Mouse (Mus musculus) lung, embryonic 14.5 days (tissue): Measurements from ENCODE around the gene Spen. TPM values are rescaled to one million over a fixed set of nuclear protein-coding genes. Genes with fewer than 3 reads are reported as not detected.

Source experiments
- ATAC-seq: fragments of 200-750 bp; cut with Nextera tagmentation; 2 replicates; pipeline ENCODE4 v1.8.0; 2017; ENCODE audit warnings: mild to moderate bottlenecking, moderate TSS enrichment, moderate library complexity; ENCODE audit not compliant: insufficient read depth
- DNase-seq: peaks from one replicate; pipeline ENCODE4 v3.0.0-alpha.2; 2015
- H3K27ac ChIP-seq: fragments of 300-500 bp; sonication (generic); 2 replicates; pipeline ENCODE4 v1.5.1; 2014; ENCODE audit warnings: low read depth, mild to moderate bottlenecking, moderate library complexity
- H3K27me3 ChIP-seq: fragments of 300-500 bp; sonication (generic); 2 replicates; pipeline ENCODE4 v1.6.1; 2014; ENCODE audit warnings: low read length, control low read depth; ENCODE audit not compliant: insufficient read depth
- H3K36me3 ChIP-seq: fragments of 300-500 bp; sonication (generic); 2 replicates; pipeline ENCODE4 v1.6.1; 2014; ENCODE audit warnings: control low read depth; ENCODE audit not compliant: insufficient read depth
- H3K4me1 ChIP-seq: fragments of 300-500 bp; sonication (generic); 2 replicates; pipeline ENCODE4 v1.6.1; 2014; ENCODE audit warnings: antibody characterized with exemption, control low read depth; ENCODE audit not compliant: insufficient read depth
- H3K4me2 ChIP-seq: fragments of 300-500 bp; sonication (generic); 2 replicates; pipeline ENCODE4 v1.6.1; 2014; ENCODE audit warnings: mild to moderate bottlenecking
- H3K4me3 ChIP-seq: fragments of 300-500 bp; sonication (generic); 2 replicates; pipeline ENCODE4 v1.5.1; 2014; ENCODE audit warnings: low read depth, low read length
- H3K9ac ChIP-seq: fragments of 300-500 bp; sonication (generic); 2 replicates; pipeline ENCODE4 v1.6.1; 2014
- H3K9me3 ChIP-seq: fragments of 300-500 bp; sonication (generic); 2 replicates; pipeline ENCODE4 v1.6.1; 2016; ENCODE audit warnings: low read depth, low read length, control low read depth
- CTCF ChIP-seq: IDR thresholded peaks from 2 replicates; pipeline ENCODE4 v1.5.1; 2016; ENCODE audit warnings: antibody characterized with exemption, low read depth
- WGBS: fragments of 180-500 bp; shearing (Covaris S2); extraction: QIAGEN DNeasy Blood & Tissue Kit; methylation state at CpG from one replicate; pipeline ENCODE4 v1.1.7; 2014; 5-methylcytosine and 5-hydroxymethylcytosine counted together
- polyA plus RNA-seq: library from polyadenylated mRNA; unstranded; fragments of >200 nt; fragmentation: Nextera tagmentation; extraction: Ambion mirVana; gene quantifications from 2 replicates; pipeline ENCODE4 v1.2.1, GENCODE M21; 2014

The Spen gene
- polyA plus RNA-seq, 1 experiment from 2014 or later, result 15.4 TPM

GRCm38 (mm10) chr4:141477681-141478102 lies 60.7 kb downstream of the Spen start:
- H3K36me3 ChIP-seq, result peaks cover 98% of the 10 kb centered on the region
- no peak for TF ChIP-seq CTCF
- WGBS, result 72% methylated on average over 16 of the region's 16 CpGs
- H3K4me2 ChIP-seq, result no peak overlapping the region
- no peak for ATAC-seq
- no peaks in the 10 kb centered on the region for H3K4me1 ChIP-seq
- H3K27ac ChIP-seq, result peak overlapping the region; percentile 59; the same call in 1 of the 2 replicates
- no peaks in the 10 kb centered on the region for H3K9me3 ChIP-seq
- H3K9ac ChIP-seq, result no peak overlapping the region
- peak; percentile 58 for DNase-seq
- no peaks in the 10 kb centered on the region for H3K27me3 ChIP-seq
- H3K4me3 ChIP-seq, result no peak overlapping the region

DNA sequence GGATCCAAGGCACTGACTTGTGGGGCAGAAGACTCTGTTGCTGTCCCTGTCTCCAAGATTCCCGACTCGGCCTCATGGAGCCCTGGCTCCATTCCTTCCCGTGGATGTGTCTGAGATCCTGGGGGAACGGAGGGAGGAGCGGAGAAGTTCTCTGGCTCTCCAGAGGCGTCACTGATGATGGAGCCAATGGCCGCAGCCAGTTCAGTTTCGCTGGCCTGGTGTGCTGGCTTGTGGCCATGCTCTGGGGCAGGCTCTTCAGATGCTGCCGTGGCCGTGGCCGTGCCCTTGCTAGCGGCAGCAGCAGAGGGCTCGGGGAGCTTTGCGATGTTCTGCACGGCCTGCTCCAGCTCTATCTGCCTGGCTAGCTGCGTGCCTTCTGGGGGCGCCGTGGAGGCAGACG lies 64.0 kb downstream of the Spen start:
- TF ChIP-seq CTCF, result no peak
- peak; percentile 42; the same call in 1 of the 2 replicates for ATAC-seq
- Histone ChIP-seq H3K27me3 (no peaks in the 10 kb centered on the region), H3K4me1 (no peaks in the 10 kb centered on the region), H3K9me3 (no peaks in the 10 kb centered on the region), H3K4me2 (no peak overlapping the region), H3K4me3 (no peak overlapping the region), H3K36me3 (peaks cover 100% of the 10 kb centered on the region), H3K27ac (no peak overlapping the region), H3K9ac (no peak overlapping the region)
- peak; percentile 69 for DNase-seq
- 75% methylated on average over 19 of the region's 19 CpGs for WGBS

- WGBS, result 70% methylated on average over 32 of the region's 32 CpGs
- ATAC-seq, result no peak
These were observed 65.6 kb downstream of the Spen start for GRCm38 (mm10) chr4:141472641-141473321.

DNA sequence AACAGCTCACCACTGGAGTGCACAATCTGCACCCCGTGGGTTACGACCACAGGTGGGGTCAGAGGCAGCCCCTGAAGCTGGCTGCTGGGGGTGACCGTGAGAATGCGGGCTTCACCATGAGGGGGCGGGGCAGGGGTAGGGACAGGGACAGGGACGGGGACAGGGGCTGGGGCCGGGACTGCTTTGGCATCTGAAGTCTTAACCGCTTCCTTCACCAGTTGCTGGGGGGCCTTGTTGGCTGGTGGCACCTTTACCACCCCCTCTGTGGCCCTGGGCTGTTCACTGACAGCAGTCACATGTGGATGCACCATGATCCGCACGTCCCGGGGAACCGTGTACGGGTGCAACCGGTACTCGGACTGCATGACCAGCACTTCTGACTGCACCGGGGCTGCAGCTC lies 66.9 kb downstream of the Spen start:
- Histone ChIP-seq H3K4me1 (no peaks in the 10 kb centered on the region), H3K36me3 (peaks cover 98% of the 10 kb centered on the region), H3K9ac (no peak overlapping the region), H3K9me3 (no peaks in the 10 kb centered on the region), H3K4me2 (no peak overlapping the region), H3K4me3 (no peak overlapping the region), H3K27ac (no peak overlapping the region), H3K27me3 (no peaks in the 10 kb centered on the region)
- DNase-seq, result no peak
- ATAC-seq, result no peak
- no peak for TF ChIP-seq CTCF
- 95% methylated on average over 16 of the region's 16 CpGs for WGBS

More at GRCm38 (mm10) chr4:141472641-141473321, 65.6 kb downstream of the Spen start:
- H3K27ac ChIP-seq, result no peak overlapping the region
- no peaks in the 10 kb centered on the region for H3K27me3 ChIP-seq
- no peaks in the 10 kb centered on the region for H3K4me1 ChIP-seq
- H3K9me3 ChIP-seq, result no peaks in the 10 kb centered on the region
- TF ChIP-seq CTCF, result no peak
- no peak for DNase-seq
- no peak overlapping the region for H3K4me2 ChIP-seq
- no peak overlapping the region for H3K4me3 ChIP-seq
- no peak overlapping the region for H3K9ac ChIP-seq
- peaks cover 98% of the 10 kb centered on the region for H3K36me3 ChIP-seq

DNA sequence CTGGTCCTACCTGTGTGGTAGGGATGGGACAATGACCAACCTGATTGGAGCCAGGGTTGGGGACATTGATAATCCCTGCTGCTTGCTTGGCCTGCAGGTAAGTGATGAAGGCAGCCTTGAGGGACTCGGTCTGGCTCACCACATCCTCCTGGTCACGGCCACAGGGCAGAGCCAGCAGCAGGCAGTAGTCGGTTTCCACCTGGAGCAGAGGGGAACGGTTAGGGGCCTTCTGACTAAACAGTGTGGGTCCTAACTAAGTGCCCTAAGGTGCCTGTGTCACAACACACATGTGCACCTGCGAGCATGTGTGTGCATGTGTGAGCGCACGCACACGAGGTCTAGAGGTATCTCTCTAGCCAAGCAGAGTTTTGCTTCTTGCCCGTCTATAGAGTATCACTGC lies 69.1 kb downstream of the Spen start:
- no peak overlapping the region for H3K27ac ChIP-seq
- ATAC-seq, result no peak
- H3K9me3 ChIP-seq, result no peaks in the 10 kb centered on the region
- peaks cover 98% of the 10 kb centered on the region for H3K36me3 ChIP-seq
- no peak overlapping the region for H3K9ac ChIP-seq
- H3K4me3 ChIP-seq, result no peak overlapping the region
- TF ChIP-seq CTCF, result no peak
- H3K27me3 ChIP-seq, result no peaks in the 10 kb centered on the region
- no peak overlapping the region for H3K4me2 ChIP-seq
- no peaks in the 10 kb centered on the region for H3K4me1 ChIP-seq
- 85% methylated on average over 9 of the region's 9 CpGs for WGBS
- DNase-seq, result no peak

DNA sequence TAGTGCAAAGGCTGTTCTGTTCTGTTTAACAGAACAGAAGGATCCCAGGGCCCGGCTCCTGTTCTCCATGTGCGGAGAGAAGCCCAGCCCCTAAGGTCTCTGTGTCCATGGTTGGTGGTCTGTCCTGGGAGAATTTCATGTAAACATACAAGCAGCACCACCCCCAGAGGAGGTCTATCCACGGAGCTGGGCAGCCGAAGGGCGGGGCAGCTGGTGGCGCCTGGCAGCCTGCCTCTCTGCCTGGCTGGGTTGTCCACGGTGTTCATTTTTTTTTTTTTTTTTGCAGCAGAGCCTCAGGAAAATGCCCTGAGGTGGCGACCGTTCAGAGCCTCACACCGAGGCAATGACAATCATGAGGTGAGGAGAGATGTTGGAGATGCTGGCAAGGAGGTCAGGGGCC lies 69.8 kb downstream of the Spen start:
- H3K4me2 ChIP-seq, result no peak overlapping the region
- 0 out of 2 replicates have a peak overlapping the region, but pooled peaks have one; percentile 20 for H3K27ac ChIP-seq
- no peak overlapping the region for H3K4me3 ChIP-seq
- no peak for TF ChIP-seq CTCF
- no peak overlapping the region for H3K9ac ChIP-seq
- ATAC-seq (no peak), DNase-seq (no peak)
- 35% methylated on average over 10 of the region's 10 CpGs for WGBS
- no peaks in the 10 kb centered on the region for H3K4me1 ChIP-seq
- peaks cover 98% of the 10 kb centered on the region for H3K36me3 ChIP-seq
- H3K9me3 ChIP-seq, result no peaks in the 10 kb centered on the region
- H3K27me3 ChIP-seq, result no peaks in the 10 kb centered on the region

DNA sequence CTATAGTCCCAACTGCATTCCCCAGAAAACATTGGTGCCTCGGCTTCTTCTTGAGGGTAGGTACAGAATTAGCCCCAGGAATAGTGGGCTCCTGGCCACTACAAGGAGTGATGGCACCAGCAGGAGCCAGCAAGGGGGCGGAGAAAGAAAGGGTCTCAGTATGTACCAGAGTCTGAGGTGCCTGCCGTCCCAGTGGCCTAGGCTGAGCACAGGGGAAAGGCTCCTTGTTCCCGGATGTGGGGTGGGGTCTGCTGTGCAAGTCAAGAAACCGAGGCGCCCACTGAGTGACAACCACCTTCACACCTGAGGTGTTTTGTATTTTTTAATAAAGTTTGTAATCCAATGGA lies 70.8 kb downstream of the Spen start:
- Histone ChIP-seq H3K9me3 (no peaks in the 10 kb centered on the region), H3K4me3 (no peak overlapping the region), H3K4me1 (no peaks in the 10 kb centered on the region), H3K36me3 (peaks cover 98% of the 10 kb centered on the region), H3K4me2 (no peak overlapping the region), H3K27me3 (no peaks in the 10 kb centered on the region), H3K9ac (no peak overlapping the region), H3K27ac (no peak overlapping the region)
- ATAC-seq (no peak), DNase-seq (no peak)
- TF ChIP-seq CTCF, result no peak
- 77% methylated on average over 6 of the region's 6 CpGs for WGBS
